Mouse (Mus musculus) kidney, postnatal 25 days (tissue): ENCODE data around the gene Fau.
A peak's percentile ranks its signal among the peaks of the same experiment; 100 is the strongest.

Source experiments
- DNase-seq, 2 experiments: peaks; one replicate each; pipeline ENCODE4 v3.0.0; 2021; ENCODE audit warnings: mixed read lengths in 2 of 2

Gene Fau

DNA sequence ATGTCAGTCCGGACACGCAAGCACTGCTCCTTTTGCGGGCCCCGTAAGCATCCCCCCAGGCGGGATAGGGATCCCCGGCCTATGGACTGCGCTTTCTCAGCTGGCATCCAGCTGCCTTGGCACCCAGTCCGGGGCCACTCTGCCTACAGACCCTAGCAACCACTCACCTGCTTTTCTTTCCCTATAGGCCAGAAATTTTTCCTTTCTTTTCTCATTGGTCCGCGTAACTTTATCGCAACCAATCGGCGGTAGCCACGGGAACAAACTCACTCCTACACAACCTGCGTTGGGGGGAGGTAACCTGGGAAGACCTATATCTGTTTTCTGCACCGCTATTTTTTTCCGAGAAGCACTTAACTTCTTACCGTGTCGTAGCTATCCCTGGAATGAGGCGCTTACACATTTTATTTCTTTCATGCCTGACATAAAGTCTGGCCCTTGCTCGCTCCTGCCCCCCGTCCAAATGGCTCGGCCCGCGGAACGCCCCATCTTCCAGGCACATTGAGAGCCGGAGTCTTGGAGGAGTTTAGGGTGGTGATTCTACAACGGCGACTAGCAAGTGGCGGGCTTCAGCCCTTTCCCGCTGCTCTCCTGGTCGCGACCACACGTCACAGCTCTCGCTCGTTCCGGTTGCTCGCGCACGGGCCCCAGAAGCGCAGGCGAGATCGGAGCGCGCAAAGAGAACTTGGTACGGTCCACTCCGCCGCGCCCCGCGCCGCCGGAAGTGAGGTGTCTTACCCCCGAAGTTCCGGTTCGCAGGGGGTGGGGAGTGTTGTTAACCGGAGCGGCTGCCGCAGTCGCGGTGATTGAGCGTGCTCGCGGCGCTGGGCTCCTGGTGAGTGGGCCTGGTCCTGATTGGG is 11.1 kb upstream of the Fau start, which contains the start of gene Syvn1:
Gene Syvn1 (plus strand): TSS at position 283 of the 860 bp plus-strand sequence.
- peak; percentile 90 to 95 for DNase-seq

DNA sequence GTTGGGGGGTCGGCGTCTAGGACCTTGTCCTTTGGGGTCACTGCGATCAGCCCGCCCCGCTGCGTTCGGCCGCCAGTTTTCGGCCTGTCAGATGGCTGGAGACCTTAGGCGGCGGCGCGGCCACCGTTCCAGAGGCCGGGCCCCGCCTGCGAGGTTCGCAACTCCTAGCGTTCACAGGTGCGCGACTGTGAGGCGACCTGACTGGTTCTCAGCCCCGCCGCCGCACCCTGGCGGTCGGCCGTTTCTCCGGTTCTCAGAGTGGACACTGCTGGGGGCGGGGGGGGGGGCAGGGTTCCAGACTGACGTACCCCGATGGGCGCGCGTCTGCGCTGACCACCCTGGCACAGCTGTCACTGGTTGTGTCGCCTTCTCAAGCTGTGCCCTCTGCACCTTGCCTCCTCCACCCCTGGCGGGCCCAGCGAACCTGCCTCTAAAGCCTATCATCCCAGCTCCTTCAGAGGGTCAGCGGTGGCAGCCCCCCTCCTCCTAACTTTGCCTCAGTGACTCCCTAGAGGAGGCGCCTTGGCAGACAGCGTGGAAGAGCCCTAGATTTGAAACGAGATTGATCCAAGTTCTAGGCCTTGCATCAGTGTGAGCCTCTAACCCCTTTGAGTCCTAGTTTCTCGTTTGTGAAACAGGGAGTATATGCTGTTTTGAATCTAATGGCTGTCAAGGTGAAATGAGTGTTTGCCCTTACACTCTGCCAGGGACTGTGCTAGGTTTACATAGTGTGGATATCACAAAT is 10.3 kb upstream of the Fau start:
- DNase-seq: no peak

DNA sequence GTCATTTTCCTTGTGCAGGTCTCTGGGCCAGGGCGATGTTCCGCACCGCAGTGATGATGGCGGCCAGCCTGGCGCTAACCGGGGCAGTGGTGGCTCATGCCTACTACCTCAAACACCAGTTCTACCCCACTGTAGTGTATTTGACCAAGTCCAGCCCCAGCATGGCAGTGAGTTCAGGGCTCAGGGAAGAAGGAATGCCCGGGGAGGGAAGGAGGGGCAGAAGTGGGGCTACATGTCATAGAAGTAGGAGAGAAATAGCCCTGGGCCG is 9.8 kb upstream of the Fau start:
- DNase-seq: no peak

DNA sequence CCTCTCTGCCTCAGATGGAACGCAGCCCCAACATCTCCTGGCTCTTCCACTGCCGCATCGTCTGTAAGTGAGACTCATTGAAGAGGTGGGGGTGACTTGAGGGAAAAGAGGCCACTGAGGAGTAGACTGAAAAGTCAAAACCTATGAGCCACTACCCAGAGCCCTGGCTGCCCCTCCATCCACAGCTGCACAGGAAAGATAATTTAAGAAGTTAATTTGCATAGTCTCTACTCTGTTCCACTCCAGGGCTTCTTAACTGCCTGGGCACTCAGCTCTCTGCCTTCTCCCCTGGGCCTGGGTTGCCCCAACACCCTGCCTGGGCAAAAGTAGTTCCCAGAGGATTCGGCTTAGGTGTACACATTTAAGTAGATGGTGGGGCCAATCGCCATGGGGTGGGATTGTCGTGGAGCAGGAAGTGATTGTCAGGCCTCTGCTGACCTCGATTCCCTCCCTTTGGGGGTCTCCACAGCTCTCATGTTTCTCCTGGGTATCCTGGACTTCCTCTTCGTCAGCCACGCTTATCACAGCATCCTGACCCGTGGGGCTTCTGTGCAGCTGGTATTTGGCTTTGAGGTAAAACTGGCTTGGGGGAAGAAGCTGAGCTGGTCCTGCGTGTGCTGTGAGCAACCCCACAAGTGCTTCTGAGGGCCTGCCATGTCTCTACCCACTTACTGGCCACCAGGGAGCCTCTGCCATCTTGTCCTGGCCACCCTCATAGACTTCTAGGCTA is 8.8 kb upstream of the Fau start:
- DNase-seq: no peak

DNA sequence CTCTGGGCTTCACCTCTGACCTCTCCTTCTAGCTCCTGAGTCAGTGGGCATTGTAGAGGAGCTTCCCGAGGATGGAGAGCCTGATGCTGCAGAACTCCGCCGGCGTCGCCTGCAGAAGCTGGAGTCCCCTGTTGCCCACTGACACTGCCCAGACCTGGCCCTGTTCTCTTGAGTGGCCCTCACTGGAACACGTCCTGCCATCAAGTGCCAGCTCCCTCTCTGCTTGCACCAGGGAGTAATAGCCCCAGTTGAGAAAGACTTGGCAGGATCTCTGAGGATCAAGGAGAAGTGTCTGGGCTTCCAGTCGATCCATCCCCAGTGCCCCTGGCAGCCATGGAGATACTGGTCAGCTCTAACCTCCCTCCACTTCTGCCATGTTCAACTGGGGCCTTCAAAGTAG is 5.1 kb upstream of the Fau start:
- DNase-seq: no peak

DNA sequence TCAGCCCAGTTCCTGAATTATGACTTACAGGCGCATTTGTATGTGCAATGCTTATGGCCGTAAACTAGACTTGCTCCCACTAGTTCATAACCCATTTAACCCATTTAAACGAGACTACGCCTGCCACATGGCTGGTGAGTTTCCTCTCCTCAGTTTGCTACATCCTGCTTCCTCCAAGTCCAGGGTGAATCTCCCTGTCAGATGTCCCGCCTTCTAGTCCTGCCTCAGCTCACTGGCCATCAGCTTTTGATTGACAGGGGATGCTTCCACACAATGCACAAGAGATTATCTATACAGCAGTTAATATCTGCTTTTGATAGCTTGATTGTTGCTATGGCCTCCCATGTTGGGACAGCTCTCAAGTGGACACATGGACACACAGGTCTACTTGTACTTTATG is 3.3 kb upstream of the Fau start:
- DNase-seq: no peak

DNA sequence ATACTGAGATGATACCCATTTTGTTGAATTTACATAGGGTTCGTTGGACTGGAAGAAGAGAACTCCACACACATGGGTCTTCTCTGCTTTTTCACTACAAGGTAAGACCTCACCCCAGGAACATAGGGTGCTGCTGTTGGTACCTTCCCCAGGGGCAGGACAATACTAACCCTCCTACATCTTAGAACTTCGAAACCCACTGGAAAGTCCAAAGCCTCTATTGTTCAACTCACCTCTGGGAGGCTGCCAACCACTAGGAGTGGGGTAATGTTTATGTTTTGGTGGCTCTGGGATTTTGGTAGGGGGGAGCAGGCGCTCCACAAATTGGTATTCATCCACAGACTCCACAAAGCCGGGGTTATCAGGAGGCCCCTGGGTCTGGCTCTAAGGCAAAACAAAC is 948 bp upstream of the Fau start:
- DNase-seq: peak in 1 of 2 experiments; percentile 36

DNA sequence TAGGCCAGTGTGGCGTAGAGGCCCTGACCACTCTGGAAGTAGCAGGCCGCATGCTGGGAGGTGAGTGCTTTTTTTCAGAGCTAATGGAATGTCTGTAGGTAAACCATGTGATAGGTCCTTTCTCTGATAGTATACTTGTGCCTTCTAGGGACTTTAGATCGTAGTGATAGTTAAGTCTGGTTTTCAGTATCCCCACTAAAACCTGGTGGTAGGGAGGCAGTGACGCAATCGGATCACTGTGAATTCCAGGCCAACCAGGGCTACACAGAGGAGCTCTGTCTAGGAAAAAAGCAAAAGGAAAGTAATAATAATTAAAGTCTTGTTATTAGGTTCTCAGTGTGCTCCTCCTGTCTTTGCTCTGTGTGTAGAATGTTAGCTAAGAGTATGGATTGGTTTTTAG is 869 bp downstream of the Fau start:
- no peak for DNase-seq

DNA sequence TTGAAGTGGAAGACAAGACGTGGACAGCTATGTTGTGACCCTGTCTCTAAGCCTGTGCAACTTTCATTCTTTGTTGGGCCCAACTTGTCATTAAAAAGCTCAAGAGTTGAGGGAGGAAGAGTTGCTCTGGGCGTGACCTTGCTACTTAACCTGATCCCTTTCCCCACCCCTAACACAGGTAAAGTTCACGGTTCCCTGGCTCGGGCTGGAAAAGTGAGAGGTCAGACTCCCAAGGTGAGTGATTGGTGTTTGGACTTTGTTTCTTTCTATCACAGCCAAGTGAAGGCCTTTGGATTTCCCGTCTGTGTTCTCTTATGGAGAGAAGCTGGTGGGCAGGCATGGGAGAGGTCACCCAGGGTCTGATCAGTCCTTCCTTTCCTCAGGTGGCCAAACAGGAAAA is 1.3 kb downstream of the Fau start:
- DNase-seq: peak in 1 of 2 experiments; percentile 53

DNA sequence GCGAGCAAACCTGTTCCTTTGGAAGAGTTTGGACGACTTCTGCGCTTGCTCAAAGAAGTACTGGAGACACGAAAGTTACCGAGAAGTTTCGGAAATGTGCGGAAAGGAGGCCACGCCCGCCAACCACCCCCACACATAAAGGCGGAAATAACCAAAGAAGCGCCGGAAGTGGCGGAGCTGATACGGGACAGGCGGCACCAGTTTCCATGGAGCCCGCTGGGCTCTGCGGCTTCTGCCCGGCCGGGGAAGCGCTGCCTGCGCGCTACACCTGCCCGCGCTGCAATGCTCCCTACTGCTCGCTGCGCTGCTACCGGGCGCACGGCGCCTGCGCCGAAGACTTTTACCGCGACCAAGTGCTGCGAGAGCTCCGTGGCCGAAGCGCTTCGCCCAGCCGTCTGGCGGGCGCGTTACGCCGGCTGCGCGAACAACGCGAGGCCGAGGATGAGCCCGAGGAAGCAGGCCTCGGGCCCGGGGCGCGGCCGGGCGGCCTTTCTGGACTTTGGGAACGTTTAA is 3.4 kb downstream of the Fau start, which contains the start of gene Znhit2:
Gene Znhit2 (plus strand): TSS at position 172 of the 513 bp plus-strand sequence.
- peak; percentile 97 for DNase-seq

DNA sequence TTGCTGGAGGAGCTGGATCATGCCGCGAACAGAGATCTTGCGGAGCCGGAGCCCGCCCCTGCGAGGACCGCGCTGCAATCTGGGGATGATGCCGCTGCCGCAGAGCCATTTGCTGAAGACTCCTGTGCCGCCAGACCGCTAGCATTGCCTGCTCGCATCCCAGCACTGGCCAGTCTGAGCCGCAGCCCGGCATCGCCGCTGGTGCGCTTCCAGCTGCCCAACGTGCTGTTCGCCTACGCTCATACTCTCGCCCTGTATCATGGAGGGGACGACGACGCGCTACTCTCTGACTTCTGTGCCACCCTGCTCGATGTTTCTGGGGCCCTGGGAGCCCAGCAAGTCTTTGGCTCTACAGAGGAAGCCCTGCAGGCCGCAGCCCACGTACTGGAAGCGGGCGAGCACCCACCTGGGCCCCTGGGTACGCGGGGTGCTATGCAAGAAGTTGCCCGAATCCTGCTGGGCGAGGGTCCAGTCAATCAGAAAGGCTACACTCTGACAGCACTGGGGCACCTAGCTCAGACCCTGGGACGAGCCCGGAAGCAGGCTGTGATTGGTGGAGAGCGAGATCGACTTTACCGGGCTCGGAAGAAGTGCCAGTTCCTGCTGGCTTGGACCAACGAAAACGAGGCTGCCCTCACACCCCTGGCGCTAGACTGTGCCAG is 4.1 kb downstream of the Fau start:
- DNase-seq: peak; percentile 52 to 80

DNA sequence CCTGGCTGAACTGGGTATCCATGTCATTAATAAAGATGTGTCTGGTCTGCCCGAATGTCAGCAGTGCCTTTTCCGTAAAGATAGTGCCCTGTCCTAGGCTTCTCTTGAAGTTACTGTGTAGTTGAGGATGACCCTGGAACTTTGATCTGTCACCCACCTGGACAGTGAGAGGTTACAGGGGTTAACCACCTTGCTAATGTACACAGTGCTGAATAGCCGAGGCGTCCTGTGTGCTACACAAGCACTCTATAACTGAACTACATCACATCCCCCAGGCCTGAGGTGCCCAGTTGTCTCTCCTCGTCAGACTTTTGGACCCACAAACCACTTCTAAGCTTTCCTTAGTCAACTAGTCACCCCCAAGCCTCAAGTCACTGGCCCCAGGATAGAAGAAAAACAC is 4.8 kb downstream of the Fau start:
- DNase-seq: peak in 1 of 2 experiments; percentile 37

DNA sequence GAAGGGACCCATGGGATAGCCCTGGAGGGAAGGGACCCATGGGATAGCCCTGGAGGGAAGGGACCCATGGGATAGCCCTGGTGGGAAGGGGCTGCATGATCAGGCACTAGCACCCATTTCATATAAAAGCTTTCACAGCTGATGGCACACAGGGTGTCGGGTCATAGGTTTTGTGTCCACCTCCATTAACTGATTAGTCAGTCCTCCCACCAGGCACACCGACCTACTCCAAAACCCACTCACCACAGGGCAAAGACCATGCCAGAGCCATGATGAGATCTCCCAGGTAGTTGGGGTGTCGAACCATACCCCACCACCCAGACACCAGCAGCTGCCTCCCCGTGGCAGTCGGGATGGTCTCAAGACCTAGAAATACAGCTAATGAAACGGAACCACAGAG is 5.4 kb downstream of the Fau start:
- DNase-seq: peak in 1 of 2 experiments; percentile 30

DNA sequence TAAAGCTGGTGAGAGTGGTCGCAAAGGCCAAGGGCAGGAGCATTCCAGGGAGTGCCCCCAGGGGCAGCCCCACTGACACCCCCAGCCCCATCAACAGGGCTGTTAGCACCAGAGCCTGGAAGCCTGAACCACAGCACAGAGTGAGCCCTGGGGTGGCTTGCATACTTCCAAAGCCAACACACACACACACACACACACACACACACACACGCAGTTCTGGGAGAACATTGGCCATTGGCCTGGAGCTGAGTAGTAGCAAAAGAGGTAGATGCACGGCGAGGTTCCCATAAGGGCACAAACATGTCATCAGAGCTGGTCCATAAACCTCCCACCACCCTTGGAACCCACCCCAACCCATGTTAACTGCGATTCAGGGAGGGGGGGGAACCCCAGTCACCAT is 8.9 kb downstream of the Fau start:
- peak in 1 of 2 experiments; percentile 44 for DNase-seq

DNA sequence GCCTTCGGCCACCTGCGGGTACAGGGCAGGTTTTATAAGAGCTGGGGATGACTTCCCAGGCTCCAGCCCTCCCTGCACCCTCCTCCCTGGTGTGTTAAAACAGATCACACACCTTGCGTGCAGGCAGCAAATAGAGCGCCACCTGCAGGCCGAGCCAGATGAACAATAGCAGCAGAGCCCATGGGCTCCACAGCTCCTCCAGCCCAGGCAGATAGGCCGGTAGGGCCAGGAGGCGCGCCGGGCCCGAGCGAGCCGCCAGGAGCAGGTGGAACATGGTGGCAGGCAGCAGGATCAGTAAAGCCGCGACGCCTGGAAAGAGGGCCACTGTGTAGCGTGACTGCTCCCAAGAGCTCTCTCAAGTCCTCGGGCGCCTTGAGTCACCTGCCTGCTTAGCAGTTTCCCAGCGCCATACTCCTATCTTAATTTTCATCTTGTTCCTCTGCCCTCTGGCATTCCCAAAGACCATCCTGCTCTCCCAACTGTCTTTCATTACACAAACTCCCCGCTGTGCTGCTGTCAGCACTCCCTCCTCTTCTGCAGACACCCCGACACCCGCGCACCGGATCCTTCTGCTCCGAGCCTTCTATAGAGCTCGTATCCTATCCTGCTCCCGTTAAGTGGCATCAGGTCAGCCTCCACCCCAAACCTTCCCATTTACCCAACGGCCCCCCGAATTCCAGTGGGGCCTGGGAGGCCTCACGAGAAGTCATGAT is 9.5 kb downstream of the Fau start:
- DNase-seq: peak; percentile 89 to 90

DNA sequence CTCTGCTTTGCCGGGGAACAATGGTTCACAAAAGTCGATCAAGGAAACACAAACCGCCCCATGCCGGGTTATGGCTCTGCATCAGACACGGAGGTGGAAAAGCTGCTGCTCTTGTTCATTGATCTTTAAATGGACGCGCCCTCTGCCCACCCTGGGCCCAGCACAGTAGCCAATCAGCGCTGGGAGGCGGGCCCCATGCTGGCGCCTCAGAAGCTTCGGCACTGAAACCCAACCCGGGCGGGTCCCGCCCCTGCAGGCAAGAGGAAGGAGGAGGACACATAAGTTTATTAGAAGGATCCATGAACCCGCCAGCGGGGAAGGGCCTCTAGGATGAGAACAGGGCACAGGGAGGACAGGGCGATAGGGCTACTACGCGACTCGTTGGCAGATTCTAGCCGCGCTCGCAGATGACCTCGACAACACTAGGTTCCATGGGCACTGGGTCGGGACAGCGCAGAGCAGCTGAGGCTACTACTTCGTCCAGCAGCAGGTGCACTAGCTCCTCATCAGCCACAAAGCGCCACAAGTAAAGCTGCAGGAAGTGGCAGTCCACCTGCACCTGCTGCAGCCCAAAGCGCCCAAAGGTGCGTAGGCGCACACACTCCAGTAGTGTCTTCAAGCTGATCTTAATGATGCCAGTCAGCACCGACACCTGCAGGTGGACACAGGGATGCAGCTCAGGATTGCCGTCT is 10.2 kb downstream of the Fau start, which contains the start of gene Tm7sf2:
Gene Tm7sf2 (minus strand): TSS at position 650 of the 692 bp plus-strand sequence.
- DNase-seq: peak; percentile 94 to 97

DNA sequence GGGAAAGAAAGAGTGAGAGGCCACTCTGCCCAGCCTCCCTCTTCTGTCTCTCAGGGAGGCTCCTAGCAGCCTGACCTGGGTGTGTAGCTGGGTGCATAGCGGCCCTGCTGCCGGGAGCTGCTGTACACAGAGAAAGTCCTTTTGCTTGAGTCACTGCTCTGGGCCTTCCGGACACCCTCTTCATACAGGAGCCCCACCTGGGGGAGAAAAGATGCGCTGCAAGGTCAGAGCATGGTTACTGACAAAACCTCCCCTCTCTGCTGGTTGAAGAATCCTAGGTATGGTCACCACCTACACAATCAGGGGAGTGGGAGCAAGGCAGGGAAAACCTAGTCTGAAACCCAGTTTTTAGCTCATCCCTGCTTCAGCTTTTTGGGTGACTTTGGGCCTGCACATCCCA is 11.3 kb downstream of the Fau start:
- DNase-seq: no peak

DNA sequence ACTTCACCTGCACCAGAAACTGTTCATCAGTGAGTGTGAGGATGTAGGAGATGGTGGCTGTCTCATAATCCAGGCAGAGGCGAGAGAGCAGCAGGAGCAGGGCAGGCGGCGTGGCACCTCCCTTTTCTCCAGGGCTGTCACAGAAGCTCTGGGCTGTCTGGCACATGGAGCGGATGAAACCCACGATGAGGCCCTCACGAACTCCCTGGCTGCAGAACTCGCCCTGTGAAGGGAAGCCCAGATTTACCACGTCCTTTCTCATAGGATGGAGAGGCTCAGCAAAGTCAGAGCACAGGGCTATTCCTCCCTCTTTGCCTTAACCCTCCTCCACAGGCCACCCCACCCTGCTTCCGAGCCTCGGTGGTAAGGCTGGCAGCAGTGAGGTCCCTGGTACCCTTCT is 12.2 kb downstream of the Fau start:
- DNase-seq: no peak

DNA sequence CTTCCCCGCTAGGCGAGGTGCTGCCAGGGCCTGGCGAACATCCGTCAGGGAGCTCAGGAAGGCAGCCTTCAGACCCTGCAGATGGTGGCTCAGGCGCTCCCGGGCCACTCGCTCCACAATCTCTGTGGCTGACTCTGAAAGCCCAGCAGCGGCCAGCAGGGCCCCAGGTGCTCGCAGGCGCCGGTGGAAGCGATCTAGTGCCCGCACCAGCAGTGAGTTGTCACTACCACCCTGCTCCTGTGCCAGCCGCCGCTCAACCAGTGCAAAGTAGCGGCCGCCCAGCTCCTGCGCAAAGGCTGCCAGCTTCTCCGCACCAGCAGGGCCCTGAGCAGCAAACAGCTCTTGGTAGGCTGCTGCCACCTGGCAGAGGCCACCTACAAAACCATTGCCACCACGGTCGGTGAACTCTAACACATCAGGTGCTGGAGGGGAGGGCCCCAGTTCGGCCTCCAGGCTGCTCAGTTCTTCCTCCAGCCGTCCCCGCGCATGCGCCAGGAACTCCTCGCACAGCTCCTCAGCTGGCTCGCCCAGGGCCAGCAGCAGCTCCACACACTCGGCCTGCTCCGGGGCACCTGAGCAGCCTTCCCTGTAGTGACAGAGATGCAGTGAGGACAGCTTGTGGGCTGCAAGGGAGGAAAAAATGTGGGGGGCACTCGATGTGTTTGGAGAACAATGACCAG is 13.1 kb downstream of the Fau start:
- DNase-seq: no peak

DNA sequence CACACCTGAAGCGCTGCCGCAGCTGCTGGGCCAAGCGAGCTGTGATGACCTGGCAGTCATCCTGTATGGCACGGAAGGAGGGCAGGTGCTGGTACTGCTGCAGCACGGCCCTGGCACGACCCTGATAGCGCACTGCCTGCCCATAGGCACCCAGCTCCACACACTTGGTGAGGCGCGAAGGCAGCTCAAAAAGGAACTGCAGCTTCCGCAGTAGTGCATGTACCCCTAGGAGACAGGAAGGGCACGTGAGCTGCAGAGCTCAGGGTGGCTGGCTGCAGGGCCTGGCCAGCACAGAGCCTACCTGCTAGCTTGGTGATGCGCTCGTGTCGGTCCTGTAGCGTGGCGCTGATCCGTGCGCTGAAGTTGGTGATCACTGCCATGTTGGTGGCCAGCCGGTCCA is 13.6 kb downstream of the Fau start:
- no peak for DNase-seq

DNA sequence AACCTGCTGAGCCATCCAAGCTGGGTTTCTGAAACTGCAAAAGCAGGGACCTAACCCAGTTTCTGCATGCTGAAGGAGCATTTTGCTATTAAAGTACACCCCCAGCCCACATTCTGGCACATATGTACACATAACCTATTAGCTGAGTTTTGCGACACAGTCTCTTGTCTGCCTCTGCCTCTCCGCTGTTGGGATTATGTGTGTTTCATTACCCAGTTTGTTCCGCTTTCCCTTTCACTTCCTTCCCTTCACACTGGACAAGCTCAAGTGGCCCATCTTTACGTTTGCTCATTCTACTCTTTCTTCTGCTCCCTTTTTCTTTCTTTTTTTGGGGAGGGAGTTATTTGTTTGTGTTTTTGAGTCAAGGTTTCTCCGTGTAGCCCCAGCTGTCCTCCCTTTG is 16.2 kb downstream of the Fau start:
- DNase-seq: no peak
